Mouse (Mus musculus) forebrain, embryonic 15.5 days (tissue): ENCODE results near the gene Slc25a30. TPM values are rescaled to one million over a fixed set of nuclear protein-coding genes. Genes with fewer than 3 reads are reported as not detected.
"Not testable (repeated sequence)": the region's sequence is repeated elsewhere in the genome, so short reads cannot be mapped to it uniquely, and the experiment has no call there.

Source experiments
- ATAC-seq: fragments of 200-750 bp; cut with Nextera tagmentation; replicated peaks from 2 replicates; pipeline ENCODE4 v1.8.0; 2017; ENCODE audit warnings: mild to moderate bottlenecking, moderate TSS enrichment, moderate library complexity
- H3K27ac ChIP-seq: fragments of 300-500 bp; sonication (generic); replicated peaks from 2 replicates; pipeline ENCODE4 v1.5.1; 2015; ENCODE audit warnings: mild to moderate bottlenecking, inconsistent platforms
- H3K27me3 ChIP-seq: fragments of 300-500 bp; sonication (generic); 2 replicates; pipeline ENCODE4 v1.6.1; 2015; ENCODE audit warnings: inconsistent platforms
- H3K36me3 ChIP-seq: fragments of 300-500 bp; sonication (generic); 2 replicates; pipeline ENCODE4 v1.6.1; 2015; ENCODE audit warnings: mild to moderate bottlenecking, inconsistent platforms
- H3K4me1 ChIP-seq: fragments of 300-500 bp; sonication (generic); 2 replicates; pipeline ENCODE4 v1.6.1; 2015; ENCODE audit warnings: inconsistent platforms
- H3K4me2 ChIP-seq: fragments of 300-500 bp; sonication (generic); replicated peaks from 2 replicates; pipeline ENCODE4 v1.6.1; 2015; ENCODE audit warnings: mild to moderate bottlenecking, inconsistent platforms
- H3K4me3 ChIP-seq: fragments of 300-500 bp; sonication (generic); 2 replicates; pipeline ENCODE4 v1.5.1; 2015; ENCODE audit warnings: mild to moderate bottlenecking, inconsistent platforms
- H3K9ac ChIP-seq: fragments of 300-500 bp; sonication (generic); replicated peaks from 2 replicates; pipeline ENCODE4 v1.6.1; 2015; ENCODE audit warnings: mild to moderate bottlenecking, inconsistent platforms
- H3K9me3 ChIP-seq: fragments of 300-500 bp; sonication (generic); 2 replicates; pipeline ENCODE4 v1.6.1; 2016; ENCODE audit warnings: inconsistent platforms
- WGBS: fragments of 180-500 bp; shearing (Covaris S2); methylation state at CpG from one replicate; pipeline ENCODE4 v1.1.7; 2015; ENCODE audit warnings: mixed read lengths; 5-methylcytosine and 5-hydroxymethylcytosine counted together
- polyA plus RNA-seq: library from polyadenylated mRNA; unstranded; fragments of >200 nt; fragmentation: Nextera tagmentation; extraction: Ambion mirVana; gene quantifications from 2 replicates; pipeline ENCODE4 v1.2.1, GENCODE M21; 2015

Gene Slc25a30
- polyA plus RNA-seq: 9.7 and 9.9 TPM in 2 replicates

DNA sequence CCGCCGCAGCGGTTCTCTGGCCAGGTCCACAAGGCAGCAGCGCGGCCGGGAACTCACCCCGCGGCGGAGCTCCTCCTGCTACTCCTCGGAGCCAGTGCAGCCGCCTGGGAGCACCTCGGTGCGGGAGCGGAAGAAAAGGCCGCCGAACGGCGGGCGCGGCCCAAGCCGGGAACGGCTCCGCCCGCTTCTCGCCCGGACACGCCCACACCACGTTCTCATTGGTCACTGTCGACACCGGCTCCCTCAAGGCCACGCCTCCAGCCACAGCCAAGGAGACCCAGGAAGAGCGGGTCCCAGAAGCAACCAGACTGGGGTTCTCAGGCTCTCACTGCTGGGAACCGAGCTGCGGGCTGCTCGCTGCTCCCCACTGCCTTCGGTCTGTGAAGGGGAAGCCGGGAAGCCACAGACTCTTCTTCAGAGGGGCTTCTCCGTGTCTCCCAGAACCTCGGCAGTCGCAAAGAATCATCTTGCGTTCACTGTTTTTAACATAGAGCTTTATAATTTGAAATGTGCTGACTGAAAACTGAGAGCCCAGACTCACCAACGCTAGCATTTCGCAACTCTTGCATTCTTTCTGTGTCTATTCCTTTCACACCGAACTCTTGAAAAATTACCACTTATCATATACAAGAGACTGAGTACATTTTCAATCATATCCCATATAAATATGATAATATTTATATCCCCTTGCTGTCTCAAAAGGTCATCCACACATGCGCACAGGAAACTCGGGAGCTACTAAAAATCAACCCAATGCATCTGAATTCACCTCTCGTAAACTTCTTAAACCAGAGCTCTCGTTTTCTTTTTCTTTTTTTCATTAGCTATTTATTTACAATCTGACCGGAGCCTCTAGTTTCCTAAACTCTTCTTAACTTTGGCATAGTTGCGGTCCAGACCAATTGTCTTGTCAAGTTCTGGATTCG lies at the start of gene Slc25a30:
Gene Slc25a30 (minus strand): TSS at position 170 of the 926 bp plus-strand sequence.
- Histone ChIP-seq H3K9ac (peak within 1 kb of the TSS; percentile 96), H3K4me2 (peak within 1 kb of the TSS; percentile 76), H3K27ac (peak within 1 kb of the TSS; percentile 96), H3K9me3 (no peaks in the 10 kb centered on the region), H3K27me3 (0 out of 2 replicates have a peak, but pooled peaks cover 8% of the 10 kb centered on the region), H3K4me3 (peak within 1 kb of the TSS; percentile 90), H3K36me3 (no peaks in the 10 kb centered on the region), H3K4me1 (peaks cover 13% of the 10 kb centered on the region)
- peak; percentile 99 for ATAC-seq
- WGBS: 8% methylated on average over 49 of the region's 51 CpGs

GRCm38 (mm10) chr14:75836579-75836978 lies 49.7 kb upstream of the Slc25a30 start:
- no peaks in the 10 kb centered on the region for H3K9me3 ChIP-seq
- ATAC-seq: no peak
- H3K27me3 ChIP-seq: no peaks in the 10 kb centered on the region
- no peak overlapping the region for H3K9ac ChIP-seq
- H3K4me1 ChIP-seq: peaks cover 25% of the 10 kb centered on the region
- H3K36me3 ChIP-seq: no peaks in the 10 kb centered on the region
- 91% methylated on average over 3 of the region's 3 CpGs for WGBS
- H3K27ac ChIP-seq: no peak overlapping the region
- no peak overlapping the region for H3K4me3 ChIP-seq
- no peak overlapping the region for H3K4me2 ChIP-seq

DNA sequence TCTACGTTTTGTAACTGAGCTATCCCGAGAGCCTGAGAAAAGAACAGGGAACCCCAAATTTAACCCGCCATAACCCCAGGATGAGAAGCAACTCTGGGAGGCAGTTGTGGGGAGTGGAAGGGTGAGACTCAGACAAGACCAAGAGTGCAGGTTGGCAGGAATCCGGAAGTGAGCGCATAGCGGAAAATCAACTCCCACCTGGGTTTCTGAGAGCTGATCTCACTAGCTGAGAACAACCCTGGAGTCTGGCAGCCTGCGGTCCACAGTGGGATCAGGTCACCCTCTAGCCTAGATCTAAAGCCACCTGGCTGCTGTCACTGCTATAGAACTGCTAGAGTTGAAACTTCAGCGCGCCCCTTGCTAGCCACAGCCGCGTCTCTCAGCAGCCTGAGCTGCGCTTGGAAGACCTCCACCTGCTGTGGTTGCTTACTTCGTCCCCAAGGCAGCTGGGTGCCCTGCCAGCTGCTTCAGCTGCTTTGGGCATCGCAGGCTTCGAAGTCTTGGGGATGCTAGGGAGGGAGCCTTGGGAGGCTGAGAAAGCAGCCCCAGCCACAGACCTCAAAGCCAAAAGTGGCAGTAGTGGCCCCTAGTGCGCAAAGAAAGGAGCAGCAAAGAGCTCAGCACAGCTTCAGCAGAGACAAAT lies 48.0 kb upstream of the Slc25a30 start:
- H3K27me3 ChIP-seq: no peaks in the 10 kb centered on the region
- H3K36me3 ChIP-seq: no peaks in the 10 kb centered on the region
- H3K4me2 ChIP-seq: peak overlapping the region; percentile 73
- H3K4me1 ChIP-seq: peaks cover 25% of the 10 kb centered on the region
- H3K4me3 ChIP-seq: peak overlapping the region; percentile 40
- peak overlapping the region; percentile 61 for H3K27ac ChIP-seq
- 2% methylated on average over 16 of the region's 16 CpGs for WGBS
- ATAC-seq: peak; percentile 30
- H3K9ac ChIP-seq: peak overlapping the region; percentile 52
- no peaks in the 10 kb centered on the region for H3K9me3 ChIP-seq

DNA sequence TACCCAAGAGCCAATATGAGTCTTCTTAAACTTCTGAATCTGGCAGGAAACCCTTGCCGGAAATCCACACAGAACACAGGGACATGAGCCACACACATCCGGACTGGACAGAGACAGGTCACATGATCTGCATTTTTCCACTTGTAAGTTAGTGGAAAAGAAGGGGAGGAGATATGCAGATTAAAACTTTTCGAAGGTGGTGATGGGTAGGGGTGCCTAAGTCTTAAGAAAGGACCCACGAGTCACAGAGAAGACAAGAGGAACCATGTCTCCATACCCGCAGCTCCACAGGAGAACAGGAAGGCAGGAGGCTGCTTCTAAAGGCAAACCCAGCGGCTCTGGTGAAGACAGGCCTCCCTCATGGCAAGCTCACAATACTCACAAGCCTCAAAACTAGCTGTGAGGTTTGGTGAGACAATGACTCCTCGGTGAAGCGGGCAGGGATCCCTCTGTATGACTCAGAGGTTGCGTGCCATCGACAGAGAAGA lies 47.5 kb upstream of the Slc25a30 start:
- Histone ChIP-seq H3K9ac (peak overlapping the region; percentile 52), H3K4me3 (peak overlapping the region; percentile 40), H3K4me1 (peaks cover 26% of the 10 kb centered on the region), H3K27ac (peak overlapping the region; percentile 61), H3K27me3 (no peaks in the 10 kb centered on the region), H3K4me2 (peak overlapping the region; percentile 73), H3K9me3 (no peaks in the 10 kb centered on the region), H3K36me3 (no peaks in the 10 kb centered on the region)
- peak; percentile 70 for ATAC-seq
- WGBS: under 1% methylated on average over 10 of the region's 10 CpGs

DNA sequence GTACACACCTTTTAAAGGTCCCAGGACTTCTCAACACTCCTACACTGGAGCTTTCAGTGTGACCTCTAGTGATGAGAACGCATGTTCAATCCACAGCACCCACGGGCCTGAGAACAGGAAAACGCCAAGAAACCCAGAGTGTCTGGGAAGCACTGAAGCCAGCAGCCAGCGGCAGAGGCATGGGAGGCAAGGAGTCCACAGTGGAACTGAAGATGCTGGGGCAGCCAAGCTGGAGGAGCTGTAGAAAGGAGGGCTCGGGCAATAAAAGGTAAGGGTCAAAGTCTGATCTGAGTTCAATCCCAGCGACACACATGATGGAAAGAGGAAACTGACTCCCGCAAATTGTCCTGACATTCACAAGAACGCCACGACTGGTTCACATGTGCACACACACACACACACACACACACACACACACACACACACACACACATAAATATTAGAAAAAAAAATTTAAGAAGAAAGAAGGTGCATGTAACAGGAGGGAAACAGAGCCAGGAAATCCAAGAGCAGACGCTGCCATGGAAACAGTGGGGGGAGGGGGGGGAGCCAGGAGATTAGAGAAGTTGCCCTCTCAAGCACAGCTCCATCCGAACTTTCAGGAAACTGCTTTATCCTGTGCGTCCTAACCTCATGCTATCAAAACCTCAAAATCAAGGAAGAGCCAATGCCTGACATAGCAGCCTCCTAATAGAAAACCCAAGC lies 46.9 kb upstream of the Slc25a30 start:
- Histone ChIP-seq H3K36me3 (no peaks in the 10 kb centered on the region), H3K4me2 (peak overlapping the region; percentile 73), H3K4me1 (peaks cover 32% of the 10 kb centered on the region), H3K27me3 (peaks cover 1% of the 10 kb centered on the region; the same call in 1 of the 2 replicates), H3K27ac (peak overlapping the region; percentile 60), H3K4me3 (peak overlapping the region; percentile 40), H3K9ac (no peak overlapping the region; the same call in 1 of the 2 replicates), H3K9me3 (no peaks in the 10 kb centered on the region)
- ATAC-seq: peak; percentile 17
- 3% methylated on average over 12 of the region's 12 CpGs for WGBS

GRCm38 (mm10) chr14:75832982-75833381 lies 46.1 kb upstream of the Slc25a30 start:
- peak overlapping the region; percentile 60; the same call in 1 of the 2 replicates for H3K27ac ChIP-seq
- H3K4me1 ChIP-seq: peaks cover 37% of the 10 kb centered on the region
- ATAC-seq: no peak
- peak overlapping the region; percentile 73 for H3K4me2 ChIP-seq
- no peaks in the 10 kb centered on the region for H3K36me3 ChIP-seq
- 15% methylated on average over 4 of the region's 4 CpGs for WGBS
- peaks cover 8% of the 10 kb centered on the region; the same call in 1 of the 2 replicates for H3K27me3 ChIP-seq
- no peak overlapping the region for H3K9ac ChIP-seq
- H3K4me3 ChIP-seq: no peak overlapping the region
- H3K9me3 ChIP-seq: no peaks in the 10 kb centered on the region

DNA sequence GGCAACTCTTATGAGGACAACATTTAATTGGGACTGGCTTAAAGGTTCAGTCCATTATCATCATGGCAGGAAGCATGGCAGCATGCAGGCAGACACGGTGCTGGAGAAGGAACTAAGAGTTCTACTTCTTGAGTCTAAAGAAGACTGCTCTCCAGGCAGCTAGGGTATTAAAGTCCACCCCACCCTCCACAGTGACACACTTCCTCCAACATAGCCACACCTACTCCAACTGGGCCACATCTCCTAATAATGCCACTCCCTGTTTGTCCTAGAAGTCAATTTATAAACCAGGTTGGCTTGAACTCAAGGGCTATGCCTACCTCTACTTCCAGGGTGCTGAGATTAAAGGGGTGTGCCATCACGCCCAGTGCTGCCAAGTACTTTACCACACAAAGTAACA lies 45.2 kb upstream of the Slc25a30 start:
- Histone ChIP-seq H3K4me3 (no peak overlapping the region), H3K4me2 (no peak overlapping the region), H3K27me3 (peaks cover 8% of the 10 kb centered on the region; the same call in 1 of the 2 replicates), H3K4me1 (peaks cover 37% of the 10 kb centered on the region), H3K27ac (no peak overlapping the region), H3K9me3 (no peaks in the 10 kb centered on the region), H3K9ac (no peak overlapping the region), H3K36me3 (no peaks in the 10 kb centered on the region)
- 96% methylated on average over 2 of the region's 2 CpGs for WGBS
- ATAC-seq: no peak

GRCm38 (mm10) chr14:75829817-75830216 lies 43.0 kb upstream of the Slc25a30 start:
- ATAC-seq, H3K4me3 ChIP-seq, H3K27me3 ChIP-seq, H3K36me3 ChIP-seq, H3K9ac ChIP-seq, H3K9me3 ChIP-seq: not testable (repeated sequence)
- WGBS: 46% methylated on average over 14 of the region's 14 CpGs
- peak overlapping the region; percentile 43; the same call in 1 of the 2 replicates for H3K27ac ChIP-seq
- H3K4me2 ChIP-seq: peak overlapping the region; percentile 76
- peaks cover 31% of the 10 kb centered on the region for H3K4me1 ChIP-seq

DNA sequence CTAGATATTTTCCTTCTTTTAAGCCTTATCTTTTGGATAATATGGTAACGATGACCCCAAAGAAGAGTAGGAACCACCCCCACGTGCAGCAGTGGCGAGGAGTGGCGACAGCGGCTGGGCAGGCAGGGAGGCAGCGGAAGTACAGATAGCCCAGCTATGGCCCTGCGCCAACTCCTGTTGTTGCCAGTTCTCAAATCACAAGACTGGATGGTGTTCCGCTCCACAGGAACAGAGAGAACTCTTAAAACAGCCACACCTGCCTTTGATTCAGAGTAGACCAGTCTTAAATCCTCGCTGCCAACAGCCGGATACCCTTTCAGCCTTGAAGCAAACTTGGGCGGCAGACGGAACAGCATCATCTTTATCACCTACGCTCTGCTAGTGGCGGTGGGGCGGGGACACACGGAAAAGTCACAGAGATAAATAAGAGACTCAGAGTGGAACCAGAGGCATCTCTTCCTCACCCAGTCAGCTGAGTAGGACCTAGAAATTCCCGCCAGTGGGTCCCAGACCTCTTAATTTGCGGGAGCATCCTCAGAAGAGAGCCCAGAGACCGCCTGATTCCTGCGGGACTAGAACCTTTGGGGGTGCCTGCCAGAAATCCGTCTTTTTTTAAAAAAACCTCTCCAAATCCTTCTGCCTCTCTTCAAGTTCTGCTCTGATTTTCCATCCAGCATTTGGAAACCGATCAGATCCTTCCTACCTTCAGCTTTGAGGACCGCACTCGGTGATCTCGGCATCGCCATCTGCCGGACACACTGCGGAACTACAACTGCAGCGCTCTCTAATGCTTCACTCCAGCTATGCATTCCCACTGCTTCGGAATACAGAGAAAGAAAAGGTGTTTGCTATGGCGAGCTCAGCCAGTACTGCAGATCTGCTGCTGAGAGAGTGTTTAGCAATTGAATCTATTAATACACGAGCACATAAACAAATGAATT lies 42.3 kb upstream of the Slc25a30 start:
- ATAC-seq: peak; percentile 51
- Histone ChIP-seq H3K9me3 (no peaks in the 10 kb centered on the region), H3K27me3 (peaks cover 8% of the 10 kb centered on the region; the same call in 1 of the 2 replicates), H3K27ac (peak overlapping the region; percentile 43; the same call in 1 of the 2 replicates), H3K4me1 (peaks cover 25% of the 10 kb centered on the region), H3K36me3 (no peaks in the 10 kb centered on the region), H3K4me3 (peak overlapping the region; percentile 39), H3K4me2 (peak overlapping the region; percentile 76), H3K9ac (peak overlapping the region; percentile 40; the same call in 1 of the 2 replicates)
- WGBS: 6% methylated on average over 32 of the region's 32 CpGs

GRCm38 (mm10) chr14:75828221-75828620 lies 41.4 kb upstream of the Slc25a30 start:
- ATAC-seq: no peak
- no peaks in the 10 kb centered on the region for H3K9me3 ChIP-seq
- WGBS: 51% methylated on average over 11 of the region's 11 CpGs
- no peaks in the 10 kb centered on the region for H3K36me3 ChIP-seq
- H3K9ac ChIP-seq: no peak overlapping the region
- peaks cover 15% of the 10 kb centered on the region for H3K4me1 ChIP-seq
- peak overlapping the region; percentile 76 for H3K4me2 ChIP-seq
- H3K27me3 ChIP-seq: peaks cover 8% of the 10 kb centered on the region; the same call in 1 of the 2 replicates
- H3K27ac ChIP-seq: no peak overlapping the region
- no peak overlapping the region for H3K4me3 ChIP-seq
